Mouse (Mus musculus) liver, postnatal 0 days (tissue): ENCODE results near the gene Scarb2. TPM values are rescaled to one million over a fixed set of nuclear protein-coding genes. Genes with fewer than 3 reads are reported as not detected.

Source experiments
- ATAC-seq: fragments of 200-750 bp; cut with Nextera tagmentation; 2 replicates; pipeline ENCODE4 v1.8.0; 2017; ENCODE audit warnings: mild to moderate bottlenecking, moderate library complexity
- DNase-seq: peaks from one replicate; pipeline ENCODE4 v3.0.0-alpha.2; 2016
- H3K27ac ChIP-seq: fragments of 300-500 bp; sonication (generic); 2 replicates; pipeline ENCODE4 v1.5.1; 2014; ENCODE audit warnings: antibody characterized with exemption, moderate library complexity, mild to moderate bottlenecking, low read depth
- H3K27me3 ChIP-seq: fragments of 300-500 bp; sonication (generic); 2 replicates; pipeline ENCODE4 v1.6.1; 2014; ENCODE audit warnings: low read length, control low read depth, mixed read lengths; ENCODE audit not compliant: insufficient read depth
- H3K36me3 ChIP-seq: fragments of 300-500 bp; sonication (generic); replicated peaks from 2 replicates; pipeline ENCODE4 v1.6.1; 2014; ENCODE audit warnings: mild to moderate bottlenecking, control low read depth, low read length, moderate library complexity, mixed read lengths; ENCODE audit not compliant: insufficient read depth
- H3K4me1 ChIP-seq: fragments of 300-500 bp; sonication (generic); 2 replicates; pipeline ENCODE4 v1.6.1; 2014; ENCODE audit warnings: antibody characterized with exemption, mild to moderate bottlenecking, control low read depth; ENCODE audit not compliant: insufficient read depth
- H3K4me2 ChIP-seq: fragments of 300-500 bp; sonication (generic); 2 replicates; pipeline ENCODE4 v1.6.1; 2014; ENCODE audit warnings: low read depth, mild to moderate bottlenecking, low read length, moderate library complexity, mixed read lengths
- H3K4me3 ChIP-seq: fragments of 300-500 bp; sonication (generic); 2 replicates; pipeline ENCODE4 v1.5.1; 2014; ENCODE audit warnings: low read depth, low read length
- H3K9ac ChIP-seq: fragments of 300-500 bp; sonication (generic); replicated peaks from 2 replicates; pipeline ENCODE4 v1.6.1; 2014; ENCODE audit warnings: mild to moderate bottlenecking, moderate library complexity
- H3K9me3 ChIP-seq: fragments of 300-500 bp; sonication (generic); 2 replicates; pipeline ENCODE4 v1.6.1; 2016; ENCODE audit warnings: mild to moderate bottlenecking, control low read depth, low read length, mixed read lengths
- CTCF ChIP-seq: sonication (generic); IDR thresholded peaks from 2 replicates; pipeline ENCODE4 v1.5.1; 2016; ENCODE audit warnings: antibody characterized with exemption, low read depth
- EP300 ChIP-seq: IDR thresholded peaks from 2 replicates; pipeline ENCODE4 v1.6.1; 2016; ENCODE audit warnings: antibody characterized with exemption, low read depth, mild to moderate bottlenecking
- WGBS: fragments of 180-500 bp; shearing (Covaris S2); extraction: QIAGEN DNeasy Blood & Tissue Kit; methylation state at CpG from one replicate; pipeline ENCODE4 v1.1.7; 2014; ENCODE audit not compliant: insufficient replicate concordance; 5-methylcytosine and 5-hydroxymethylcytosine counted together
- polyA plus RNA-seq: library from polyadenylated mRNA; unstranded; fragments of >200 nt; fragmentation: Nextera tagmentation; extraction: Ambion mirVana; gene quantifications from 2 replicates; pipeline ENCODE4 v1.2.1, GENCODE M21; 2015

The Scarb2 gene
- polyA plus RNA-seq, 1 experiment from 2014 or later, result 16.3 TPM

DNA sequence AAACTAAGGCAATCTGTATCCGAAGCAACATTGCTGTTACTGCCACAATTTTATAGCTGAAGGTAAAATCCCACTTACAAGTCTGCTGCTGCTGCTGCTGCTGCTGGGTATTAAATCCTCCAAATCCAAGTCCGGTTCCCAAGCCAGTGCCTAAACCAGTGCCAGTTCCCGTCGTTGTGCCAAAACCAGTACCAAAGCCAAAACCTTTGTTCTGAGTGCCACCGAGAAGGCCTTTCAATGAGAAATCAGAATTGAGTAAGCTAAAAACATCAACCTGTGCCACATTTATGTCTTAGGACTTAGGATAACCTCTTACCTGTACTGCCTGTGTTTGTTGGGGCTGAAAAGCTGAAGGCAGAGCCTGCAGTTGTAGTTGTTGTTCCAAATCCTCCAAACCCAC is 75.9 kb downstream of the Scarb2 start:
- H3K9me3 ChIP-seq, result no peaks in the 10 kb centered on the region
- ATAC-seq, result no peak
- no peak for TF ChIP-seq CTCF
- no peak overlapping the region for H3K4me3 ChIP-seq
- peaks cover 8% of the 10 kb centered on the region; the same call in 1 of the 2 replicates for H3K4me1 ChIP-seq
- H3K36me3 ChIP-seq, result peaks cover 27% of the 10 kb centered on the region
- H3K27me3 ChIP-seq, result no peaks in the 10 kb centered on the region
- WGBS, result 88% methylated on average over 5 of the region's 5 CpGs
- H3K27ac ChIP-seq, result no peak overlapping the region
- no peak overlapping the region for H3K9ac ChIP-seq
- H3K4me2 ChIP-seq, result no peak overlapping the region
- no peak for DNase-seq

DNA sequence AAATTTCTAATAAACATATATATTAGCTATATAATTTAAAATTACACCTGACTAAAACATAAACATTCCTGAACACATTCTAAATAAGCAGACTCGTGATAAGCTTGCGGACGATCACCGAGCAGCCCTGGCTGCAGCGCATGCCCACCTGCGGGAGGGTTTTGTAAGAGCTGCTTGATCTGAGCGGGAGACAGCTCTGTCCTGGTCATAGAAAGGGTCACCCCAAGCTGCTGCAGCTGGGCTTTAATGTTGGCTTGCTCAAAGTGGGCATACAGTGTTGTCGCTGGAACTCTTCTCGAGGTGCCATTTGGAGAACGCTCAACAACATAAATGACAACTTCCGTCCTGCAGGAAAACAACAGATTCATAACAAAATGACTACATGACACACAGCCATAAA is 82.5 kb downstream of the Scarb2 start:
- no peak for ATAC-seq
- no peak for DNase-seq
- H3K4me1 ChIP-seq, result no peaks in the 10 kb centered on the region
- TF ChIP-seq EP300 (no peak), CTCF (no peak)
- H3K4me3 ChIP-seq, result no peak overlapping the region
- no peak overlapping the region for H3K27ac ChIP-seq
- H3K9ac ChIP-seq, result no peak overlapping the region
- H3K9me3 ChIP-seq, result no peaks in the 10 kb centered on the region
- H3K4me2 ChIP-seq, result no peak overlapping the region
- WGBS, result 93% methylated on average over 11 of the region's 11 CpGs
- no peaks in the 10 kb centered on the region for H3K27me3 ChIP-seq
- H3K36me3 ChIP-seq, result peaks cover 73% of the 10 kb centered on the region

DNA sequence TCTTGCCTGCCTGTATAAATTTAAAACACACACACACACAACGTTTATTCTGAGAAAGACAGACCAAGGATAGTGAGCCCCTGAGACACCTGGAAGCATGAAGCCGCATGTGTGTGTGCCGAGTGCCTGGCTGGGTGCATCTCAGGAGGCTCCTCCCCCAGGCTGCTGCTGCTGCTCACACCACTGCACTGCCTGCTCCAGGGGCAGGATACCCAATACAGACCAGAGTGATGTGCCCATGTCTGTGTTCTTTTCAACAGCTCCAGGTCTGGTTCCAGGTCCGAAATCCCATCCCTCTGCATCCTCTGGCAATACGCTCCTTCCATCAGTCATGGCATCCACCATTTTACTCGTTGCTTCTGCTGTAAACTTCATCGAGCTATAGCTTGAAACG is 92.7 kb downstream of the Scarb2 start:
- no peak overlapping the region for H3K27ac ChIP-seq
- no peak for ATAC-seq
- DNase-seq, result no peak

DNA sequence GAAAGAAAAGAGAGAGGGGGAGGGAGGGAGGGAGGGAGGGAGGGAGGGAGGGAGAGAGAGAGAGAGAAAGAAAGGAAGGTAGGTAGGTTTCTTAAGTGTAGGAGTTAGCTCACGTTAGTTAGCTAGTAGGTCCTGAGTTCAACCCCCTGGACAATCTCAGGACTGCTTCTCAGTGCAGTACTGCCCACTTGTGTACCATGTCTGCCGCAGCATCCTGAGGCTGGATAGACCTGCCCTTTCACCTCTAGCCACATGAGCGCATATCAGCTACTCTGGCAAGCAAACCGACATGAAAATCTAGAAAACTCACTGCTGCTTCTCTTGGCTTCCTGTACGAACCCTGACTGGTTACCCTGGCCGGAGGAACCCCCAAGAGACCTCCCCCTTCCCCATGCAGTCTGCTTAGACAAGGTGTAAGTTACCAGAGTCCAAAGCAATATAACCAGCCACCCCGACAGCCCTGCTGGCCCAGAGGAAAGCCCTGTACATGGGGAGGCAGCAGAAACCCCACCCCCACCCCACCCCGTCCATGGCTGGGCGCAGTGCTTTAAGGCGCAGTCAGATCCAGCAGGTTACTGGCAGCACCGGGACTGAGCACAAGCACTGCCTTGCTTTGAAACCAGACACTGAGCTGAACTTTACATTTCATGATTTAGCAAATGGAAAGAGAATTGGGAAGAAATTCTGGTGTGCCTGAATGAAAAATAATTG is 93.2 kb downstream of the Scarb2 start:
- Histone ChIP-seq H3K36me3 (peaks cover 32% of the 10 kb centered on the region), H3K4me1 (no peaks in the 10 kb centered on the region), H3K9me3 (no peaks in the 10 kb centered on the region), H3K27ac (no peak overlapping the region), H3K4me2 (no peak overlapping the region), H3K4me3 (no peak overlapping the region), H3K9ac (no peak overlapping the region), H3K27me3 (no peaks in the 10 kb centered on the region)
- ATAC-seq (no peak), DNase-seq (no peak)
- 74% methylated on average over 11 of the region's 11 CpGs for WGBS
- TF ChIP-seq EP300, result no peak
- no peak for TF ChIP-seq CTCF

More for the DNA sequence above, 92.7 kb downstream of the Scarb2 start:
- WGBS, result 78% methylated on average over 8 of the region's 8 CpGs
- H3K4me1 ChIP-seq, result no peaks in the 10 kb centered on the region
- no peaks in the 10 kb centered on the region for H3K27me3 ChIP-seq
- TF ChIP-seq EP300 (no peak), CTCF (no peak)
- H3K36me3 ChIP-seq, result peaks cover 38% of the 10 kb centered on the region
- H3K4me3 ChIP-seq, result no peak overlapping the region
- H3K9ac ChIP-seq, result no peak overlapping the region
- no peaks in the 10 kb centered on the region for H3K9me3 ChIP-seq
- no peak overlapping the region for H3K4me2 ChIP-seq

DNA sequence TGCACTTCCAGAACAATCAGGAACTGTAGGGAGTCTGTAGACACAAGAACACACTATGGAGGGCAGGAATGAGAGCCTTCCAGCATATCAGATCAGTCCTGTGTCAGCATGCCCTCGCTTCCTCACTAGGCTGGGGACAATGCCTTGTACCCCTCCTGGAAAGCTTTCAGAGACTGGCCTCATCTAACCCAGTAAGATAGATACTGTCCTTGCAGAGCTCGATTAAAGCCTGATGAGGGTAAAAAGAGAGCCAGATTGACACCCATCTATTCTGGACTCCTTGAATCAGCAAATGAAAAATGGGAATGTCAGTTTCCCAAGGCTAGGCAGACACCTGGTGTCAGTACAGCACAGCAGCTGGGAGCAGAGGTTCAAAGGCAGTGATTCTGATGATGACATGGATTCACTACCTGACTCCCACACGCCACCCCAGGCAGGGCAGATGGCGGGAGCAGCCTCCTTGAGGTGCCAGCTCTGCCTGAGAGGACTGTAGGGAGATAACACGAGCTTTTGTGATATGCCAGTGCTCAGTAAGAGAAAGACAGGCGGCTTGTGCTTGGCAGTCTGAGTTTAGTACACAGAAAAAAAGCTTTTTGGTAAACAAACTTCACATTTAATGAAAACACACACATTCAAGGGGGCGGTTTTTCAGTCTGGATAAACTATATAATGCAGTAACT is 95.0 kb downstream of the Scarb2 start:
- Histone ChIP-seq H3K27ac (no peak overlapping the region), H3K4me1 (no peaks in the 10 kb centered on the region), H3K4me3 (no peak overlapping the region), H3K36me3 (peaks cover 16% of the 10 kb centered on the region), H3K9ac (no peak overlapping the region), H3K9me3 (no peaks in the 10 kb centered on the region), H3K27me3 (no peaks in the 10 kb centered on the region), H3K4me2 (no peak overlapping the region)
- ATAC-seq, result no peak
- 57% methylated on average over 7 of the region's 7 CpGs for WGBS
- TF ChIP-seq EP300 (no peak), CTCF (no peak)
- DNase-seq, result no peak

DNA sequence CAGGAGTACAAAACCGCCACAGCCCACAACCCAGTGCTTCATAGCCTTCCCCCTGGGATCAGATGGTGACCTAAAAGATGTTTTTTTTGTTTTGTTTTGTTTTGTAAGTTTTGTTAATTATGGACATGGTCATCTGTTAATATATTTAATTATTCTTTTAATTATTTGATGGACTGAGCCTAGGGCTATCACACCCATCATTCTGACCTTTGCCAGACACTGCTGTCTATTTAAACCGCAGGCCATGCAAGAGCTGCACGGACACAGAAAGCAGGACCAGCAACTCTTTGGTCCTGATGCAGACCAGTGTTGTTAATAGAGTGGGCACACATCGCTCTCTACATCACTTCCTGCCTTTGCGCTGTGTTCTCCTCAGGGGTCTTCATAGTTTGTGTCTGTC is 96.1 kb downstream of the Scarb2 start:
- no peak overlapping the region for H3K4me2 ChIP-seq
- TF ChIP-seq EP300, result no peak
- TF ChIP-seq CTCF, result no peak
- no peak overlapping the region for H3K27ac ChIP-seq
- DNase-seq (no peak), ATAC-seq (no peak)
- H3K9me3 ChIP-seq, result no peaks in the 10 kb centered on the region
- no peak overlapping the region for H3K9ac ChIP-seq
- H3K4me3 ChIP-seq, result no peak overlapping the region
- no peaks in the 10 kb centered on the region for H3K4me1 ChIP-seq
- 88% methylated on average over 5 of the region's 5 CpGs for WGBS
- H3K27me3 ChIP-seq, result no peaks in the 10 kb centered on the region
- peaks cover 10% of the 10 kb centered on the region for H3K36me3 ChIP-seq
